Mouse (Mus musculus) layer of hippocampus, adult 18-20 months (tissue): ENCODE measurements around the gene Fam107b. TPM values are rescaled to one million over a fixed set of nuclear protein-coding genes. Genes with fewer than 3 reads are reported as not detected.

ENCODE experiments used
- DNase-seq, 2 experiments: peaks; one replicate each; pipeline ENCODE4 v3.0.0; 2022; ENCODE audit warnings: low spot score in 2 of 2
- total RNA-seq, 2 experiments: library from RNA; stranded (reverse); gene quantifications; 2 replicates each; pipeline ENCODE4 v1.2.3; 2021

The Fam107b gene
- total RNA-seq, 2 experiments from 2014 or later = 12.9 to 16.5 TPM

DNA sequence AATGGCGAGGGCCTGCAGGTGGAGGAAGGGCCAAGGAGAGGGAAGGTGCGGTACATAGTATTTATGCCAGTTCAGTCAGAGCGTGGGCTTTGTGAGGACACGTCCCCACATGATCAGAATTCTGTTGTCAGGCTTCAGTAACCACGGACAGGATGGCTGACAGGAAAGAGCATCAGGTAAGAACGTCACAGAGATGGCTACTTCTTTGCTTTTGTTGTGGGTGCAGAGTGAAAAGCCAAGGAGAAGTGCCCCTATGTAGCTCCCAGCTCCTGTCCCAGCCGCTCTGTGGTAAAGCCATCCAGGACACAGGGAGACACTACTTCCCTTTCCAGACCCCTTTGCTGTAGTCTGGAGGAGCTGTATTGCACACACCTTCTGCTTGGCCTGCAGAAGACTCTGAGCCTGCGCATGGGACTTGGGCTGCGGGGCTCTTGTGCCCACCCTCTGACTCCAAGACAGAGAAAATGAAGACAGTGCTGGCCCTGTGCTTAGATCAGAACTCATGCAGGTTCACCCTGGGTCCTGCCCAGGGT is 199.6 kb downstream of the Fam107b start:
- no peak for DNase-seq

DNA sequence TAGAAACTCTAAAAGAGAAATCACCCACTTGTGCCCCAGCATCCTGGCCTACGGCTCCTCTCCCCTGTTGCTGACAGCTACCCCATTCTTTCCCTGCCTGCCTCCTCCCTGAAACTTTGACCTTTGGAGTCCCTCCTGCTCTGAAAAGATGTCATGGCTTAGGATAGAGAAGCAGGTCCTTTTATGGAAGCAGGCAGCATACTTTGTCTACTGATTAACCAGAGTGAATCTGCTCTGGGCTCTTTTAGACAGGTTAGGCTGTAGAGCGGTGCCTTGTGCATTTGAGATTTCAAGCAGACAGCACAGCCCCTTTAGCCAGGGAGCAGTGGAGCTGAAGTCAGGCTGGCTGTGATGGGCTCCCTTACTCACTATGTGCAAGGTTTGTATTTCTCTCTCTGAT is 200.1 kb downstream of the Fam107b start:
- DNase-seq = no peak

DNA sequence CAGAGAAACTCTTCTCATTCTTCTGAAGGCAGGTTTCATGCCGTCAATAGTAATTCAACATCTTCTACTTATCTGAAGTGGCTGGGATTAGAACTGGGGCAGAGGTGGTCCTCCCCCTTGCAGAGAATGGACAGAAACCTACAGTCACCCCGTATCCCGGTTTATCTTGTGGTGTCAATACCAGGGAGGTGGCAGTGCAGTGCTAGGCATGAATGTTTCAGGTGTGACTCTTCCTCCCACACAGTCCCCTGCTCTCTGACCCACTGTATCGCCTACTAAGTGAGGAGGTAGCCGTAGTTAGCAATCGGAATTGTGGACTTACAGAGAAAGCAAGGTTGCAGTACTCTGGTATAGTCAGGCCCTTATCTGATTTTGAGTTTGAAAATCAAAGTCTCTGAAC is 201.2 kb downstream of the Fam107b start:
- no peak for DNase-seq

DNA sequence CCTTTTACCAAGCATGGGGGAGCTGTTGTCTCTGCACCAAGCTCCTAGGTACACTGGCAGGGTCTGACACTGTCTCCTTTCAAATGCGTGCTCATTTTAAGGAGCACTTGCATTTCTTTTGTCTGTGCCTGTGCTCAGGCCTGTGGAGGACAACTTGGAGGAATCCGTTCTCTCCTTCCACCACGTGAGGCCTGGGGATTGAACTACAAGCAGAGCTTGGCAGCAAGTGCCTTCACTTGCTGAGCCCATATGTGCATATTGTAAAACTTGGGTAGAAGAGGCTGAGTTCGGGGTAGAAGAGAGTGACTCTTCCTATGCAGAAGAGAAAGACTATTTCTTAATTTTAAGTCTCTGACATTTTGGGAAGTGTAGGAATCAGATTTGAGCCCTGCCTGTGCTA is 202.8 kb downstream of the Fam107b start:
- no peak for DNase-seq

DNA sequence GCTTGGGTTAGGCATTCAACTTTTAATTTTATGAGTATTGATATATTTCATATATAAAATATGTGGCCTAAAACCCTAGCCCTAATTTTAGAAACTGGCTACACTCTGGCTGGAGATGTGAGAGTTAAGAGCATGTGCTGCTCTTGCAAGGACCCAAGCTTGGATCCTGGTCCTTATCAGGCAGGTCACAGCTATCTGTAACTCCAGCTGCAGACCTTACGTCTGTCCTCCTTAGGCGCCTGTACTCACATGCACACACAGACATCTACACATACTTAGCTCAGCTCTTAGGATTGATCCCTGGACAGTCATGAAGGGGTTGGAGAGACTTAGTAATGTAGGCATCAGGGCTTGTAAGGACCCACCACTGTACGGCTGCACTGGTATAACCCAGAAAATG is 205.3 kb downstream of the Fam107b start:
- no peak for DNase-seq

DNA sequence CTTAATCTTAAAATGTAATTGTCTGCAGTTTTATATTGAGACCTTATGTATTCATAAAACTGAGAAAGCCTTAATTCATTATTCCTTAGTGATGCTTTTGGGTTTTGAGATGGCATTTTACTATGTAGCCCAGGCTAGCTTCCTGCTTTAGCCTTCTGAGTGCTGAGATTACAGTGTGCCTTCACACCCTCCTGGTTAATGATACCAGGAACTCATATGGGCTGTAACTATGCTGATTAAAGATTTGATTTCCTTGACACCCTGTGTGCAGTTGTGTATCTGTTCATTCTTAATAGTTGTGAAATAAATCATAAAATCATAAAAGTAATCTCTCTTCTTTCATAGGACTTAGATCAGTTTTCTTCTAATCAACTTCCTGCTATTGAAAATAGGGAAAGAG is 205.8 kb downstream of the Fam107b start:
- DNase-seq = no peak

DNA sequence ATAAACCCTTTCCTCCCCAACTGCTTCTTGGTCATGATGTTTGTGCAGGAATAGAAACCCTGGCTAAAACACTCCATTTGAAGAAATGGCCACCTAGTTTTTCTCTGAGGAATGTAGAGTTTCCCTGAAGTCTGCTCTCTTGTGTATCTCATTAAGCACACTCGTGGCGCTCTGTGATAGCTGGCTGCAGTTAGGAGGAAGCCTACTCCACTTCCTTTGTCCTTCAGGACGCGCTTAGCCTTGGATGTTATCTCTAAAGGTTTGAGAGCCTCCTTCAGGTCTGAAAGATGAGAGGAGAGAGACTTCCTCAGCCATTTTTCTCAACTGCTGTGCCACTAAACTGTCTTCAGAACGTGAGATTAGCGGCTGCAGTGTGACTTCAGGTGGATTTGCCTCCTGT is 207.4 kb downstream of the Fam107b start:
- DNase-seq = no peak

DNA sequence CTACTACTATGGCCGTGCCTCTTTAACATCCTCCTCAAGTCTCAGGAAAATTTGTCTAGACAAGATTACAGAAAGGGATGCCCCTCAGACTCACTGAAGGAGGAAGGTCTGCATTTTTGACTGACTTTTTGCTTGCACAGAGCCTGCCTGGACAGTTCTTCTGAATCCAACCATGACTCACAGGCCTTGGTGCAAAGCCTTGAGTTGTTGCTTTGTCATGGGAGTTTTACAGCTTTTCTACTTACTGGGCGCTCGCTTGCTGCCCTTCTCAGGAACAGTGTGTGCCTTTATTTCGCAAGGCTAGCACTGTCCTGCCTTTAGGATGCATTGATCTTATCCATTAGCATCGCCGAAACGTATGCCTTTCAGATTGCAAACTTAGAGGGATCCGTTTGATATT is 215.3 kb downstream of the Fam107b start:
- no peak for DNase-seq

DNA sequence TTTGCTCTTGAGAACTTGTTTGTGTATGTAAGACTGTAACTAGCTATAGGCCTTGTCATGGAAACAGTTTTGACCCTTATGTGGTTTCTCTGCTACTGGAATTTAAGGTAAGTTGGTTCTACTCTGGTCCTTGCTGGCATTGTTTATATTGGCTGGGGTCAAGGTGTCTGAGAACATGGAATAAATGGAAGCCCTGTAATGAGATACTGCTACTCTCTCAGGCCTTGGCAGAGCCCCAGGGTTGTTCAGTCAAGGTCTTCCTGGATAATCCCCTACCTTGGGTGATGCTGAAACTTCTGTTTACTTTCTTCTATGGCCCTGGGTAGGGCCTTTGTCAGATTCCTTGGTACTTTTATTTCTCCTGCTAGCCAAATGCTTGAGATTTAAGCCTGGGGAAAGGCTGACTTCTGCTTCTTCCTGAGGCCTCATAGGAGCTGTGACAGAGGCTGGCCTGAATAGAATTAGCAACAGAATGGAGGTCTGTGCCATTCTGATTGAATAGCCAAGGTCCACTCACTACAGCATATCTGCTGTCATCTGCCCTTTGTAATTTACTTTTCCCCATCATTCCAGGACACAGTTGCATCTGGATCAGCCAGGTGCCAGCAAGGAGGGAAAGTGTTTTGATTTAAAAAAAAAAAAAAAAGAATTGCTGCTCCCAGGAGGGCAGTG is 217.6 kb downstream of the Fam107b start:
- DNase-seq = no peak

DNA sequence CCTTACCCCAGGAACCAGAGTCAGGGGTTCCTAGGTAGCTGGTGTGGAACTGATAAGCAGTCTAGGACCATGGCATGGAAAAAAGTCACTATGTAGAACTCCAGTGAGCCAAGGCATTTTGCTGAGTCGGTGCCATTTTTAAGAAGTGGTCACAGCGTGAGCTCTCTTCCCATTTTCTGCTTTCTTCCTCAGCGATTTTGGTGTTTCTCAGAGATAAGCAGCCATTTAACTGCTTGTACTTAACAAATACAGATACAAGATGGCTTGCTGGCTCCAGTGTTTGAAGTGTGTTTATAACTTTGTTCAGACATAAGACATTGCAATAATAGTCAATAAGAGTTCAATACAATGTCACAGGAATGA is 218.1 kb downstream of the Fam107b start:
- DNase-seq = no peak

DNA sequence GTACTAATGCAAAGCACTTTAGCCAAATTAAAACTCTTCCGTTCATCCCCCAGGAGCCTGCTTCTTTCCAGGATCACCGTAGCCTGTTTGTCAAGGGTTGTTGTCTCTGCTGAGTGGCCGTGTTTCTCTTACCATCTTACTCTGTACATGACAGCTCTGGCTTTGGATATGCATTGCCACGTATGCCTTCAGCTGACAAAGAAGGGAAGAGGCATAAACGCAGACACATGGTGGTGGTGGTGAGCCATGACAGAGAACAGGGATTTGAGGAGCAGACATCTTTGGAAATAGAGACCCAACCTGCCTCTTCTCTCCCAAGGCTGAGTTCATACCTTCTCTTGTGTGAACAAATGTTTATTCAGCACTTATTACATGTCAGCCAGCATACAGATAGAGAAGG is 226.3 kb downstream of the Fam107b start:
- DNase-seq = no peak

DNA sequence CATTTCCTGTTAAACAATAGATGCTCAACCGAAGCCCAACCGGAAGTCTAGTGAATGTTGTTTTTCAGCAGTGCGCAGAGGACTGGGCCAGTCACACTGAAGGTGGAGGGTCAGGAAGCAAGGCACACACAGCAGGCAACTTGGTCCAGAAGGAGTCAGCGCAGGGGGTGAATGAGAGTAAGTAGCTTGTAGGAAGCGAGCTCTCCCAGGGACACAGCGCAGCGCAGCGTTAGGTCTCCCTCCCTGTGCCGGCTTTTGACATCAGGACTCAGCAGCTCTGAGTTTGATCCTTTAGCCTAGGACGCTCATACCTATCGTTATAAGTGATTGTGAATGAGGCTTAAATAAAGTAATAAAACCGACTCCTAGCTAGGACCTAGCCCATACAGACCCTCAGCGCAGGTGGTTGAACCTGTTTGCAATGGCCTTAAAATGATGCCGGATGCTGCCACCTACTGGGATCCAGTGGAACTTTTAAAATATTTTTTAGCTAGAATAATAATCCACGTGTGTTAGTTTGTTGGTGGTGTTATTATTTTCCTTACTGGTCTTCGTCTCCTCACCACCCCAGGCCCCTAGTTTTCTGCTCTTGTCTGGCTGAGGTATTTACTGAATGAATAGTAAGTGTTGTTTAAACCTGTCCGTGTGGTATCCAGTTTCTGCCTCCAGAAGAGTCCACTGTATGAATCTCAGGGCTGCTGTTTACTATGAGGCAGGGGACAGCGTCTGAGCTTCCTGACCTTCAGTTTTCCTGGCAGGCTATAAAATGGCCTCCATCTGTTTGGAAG is 229.7 kb downstream of the Fam107b start:
- peak in 1 of 2 experiments; percentile 76 for DNase-seq

DNA sequence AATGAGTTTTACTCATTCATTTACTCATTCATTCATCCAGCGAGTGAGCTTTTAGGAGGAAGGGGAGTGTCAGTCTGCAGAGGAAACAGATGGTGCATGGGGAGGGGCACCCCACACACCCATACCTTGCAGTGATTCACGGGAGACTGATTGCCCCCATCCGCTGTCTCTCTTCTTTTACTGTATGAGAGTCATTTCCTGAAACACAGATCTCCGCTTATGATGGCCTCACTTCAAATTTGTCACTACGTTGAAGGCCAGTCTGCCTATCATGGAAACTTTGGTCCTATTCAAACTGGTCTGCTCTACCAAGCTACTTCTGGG is 230.2 kb downstream of the Fam107b start:
- DNase-seq = no peak

DNA sequence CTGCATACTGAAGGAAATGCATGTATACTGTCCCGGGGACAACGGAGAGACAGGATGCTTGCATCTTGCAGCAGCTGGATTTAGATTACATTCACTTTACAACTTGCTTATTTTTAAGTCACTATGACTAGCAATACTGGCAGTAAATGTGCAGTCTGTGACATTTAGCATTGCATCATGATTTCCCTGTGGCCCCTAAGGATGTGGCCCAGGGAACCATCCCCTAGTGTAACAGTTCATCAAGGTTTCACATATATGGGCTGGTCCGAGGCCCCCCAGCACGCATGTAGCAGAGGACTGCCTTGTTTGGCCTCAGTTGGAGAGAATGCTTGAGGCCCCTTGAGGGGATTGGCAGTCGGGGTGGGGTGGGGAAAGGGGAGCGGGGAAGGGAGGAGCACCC is 235.5 kb downstream of the Fam107b start:
- no peak for DNase-seq

DNA sequence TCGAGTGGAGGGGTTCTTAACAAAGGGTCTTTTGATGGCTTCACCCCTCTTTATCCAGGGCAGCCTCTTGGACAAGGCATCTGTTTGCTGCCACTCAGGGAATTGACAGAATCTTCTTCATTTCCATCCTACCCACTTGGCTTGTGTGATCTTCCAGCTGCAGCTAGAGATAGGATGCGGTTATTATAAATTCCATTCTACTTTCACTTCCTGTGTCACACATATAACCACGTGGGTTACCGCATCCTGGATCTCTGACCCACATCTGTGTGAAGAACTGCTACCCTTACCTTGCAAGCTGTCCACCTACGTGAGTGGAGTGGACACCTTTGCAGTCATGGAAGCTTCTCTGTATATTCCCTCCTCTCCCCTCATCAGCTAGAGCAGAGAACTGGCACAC is 240.0 kb downstream of the Fam107b start:
- DNase-seq = no peak

DNA sequence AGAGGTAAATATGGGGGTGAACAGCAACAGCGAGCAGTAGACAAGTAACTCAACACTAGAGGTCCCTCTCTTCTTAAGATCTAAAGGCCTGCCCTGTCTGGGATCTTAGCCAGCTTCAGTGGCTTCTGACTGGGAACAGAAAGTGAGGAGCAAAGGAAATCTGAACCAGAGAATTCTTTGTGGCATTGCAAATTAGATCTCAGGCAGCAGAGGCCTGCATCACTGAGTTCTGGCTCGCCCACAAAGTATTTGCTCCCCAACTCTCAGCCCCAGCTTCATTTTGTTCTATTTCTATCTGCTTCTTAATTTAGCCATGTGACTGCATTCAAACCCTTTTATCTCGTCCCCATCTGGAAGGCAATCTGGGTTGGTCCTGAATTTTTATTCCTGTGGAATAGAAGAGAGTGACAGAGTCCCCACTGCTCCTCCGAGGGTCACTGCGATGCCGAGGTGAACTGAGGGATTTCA is 245.9 kb downstream of the Fam107b start:
- DNase-seq = peak; percentile 73 to 87

DNA sequence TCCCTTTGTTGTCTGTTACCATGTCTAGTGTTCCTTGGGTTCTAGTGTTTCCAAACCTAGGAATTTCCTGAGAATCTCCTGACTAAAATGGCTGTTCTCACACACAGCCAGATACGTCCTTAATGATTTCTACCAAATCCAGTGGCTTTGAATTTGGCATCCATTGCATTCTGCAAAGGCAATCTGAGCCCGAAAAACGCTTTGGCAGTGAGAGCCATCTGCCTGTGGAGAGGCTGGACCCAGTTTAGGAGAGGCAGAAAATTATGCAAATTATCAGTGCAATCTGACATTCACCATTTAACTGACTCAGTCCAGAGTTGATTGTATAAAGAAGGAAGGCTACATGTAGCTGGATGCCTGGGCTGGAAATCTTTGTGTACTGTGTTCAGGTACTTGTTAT is 247.3 kb downstream of the Fam107b start:
- DNase-seq = peak; percentile 34 to 57

DNA sequence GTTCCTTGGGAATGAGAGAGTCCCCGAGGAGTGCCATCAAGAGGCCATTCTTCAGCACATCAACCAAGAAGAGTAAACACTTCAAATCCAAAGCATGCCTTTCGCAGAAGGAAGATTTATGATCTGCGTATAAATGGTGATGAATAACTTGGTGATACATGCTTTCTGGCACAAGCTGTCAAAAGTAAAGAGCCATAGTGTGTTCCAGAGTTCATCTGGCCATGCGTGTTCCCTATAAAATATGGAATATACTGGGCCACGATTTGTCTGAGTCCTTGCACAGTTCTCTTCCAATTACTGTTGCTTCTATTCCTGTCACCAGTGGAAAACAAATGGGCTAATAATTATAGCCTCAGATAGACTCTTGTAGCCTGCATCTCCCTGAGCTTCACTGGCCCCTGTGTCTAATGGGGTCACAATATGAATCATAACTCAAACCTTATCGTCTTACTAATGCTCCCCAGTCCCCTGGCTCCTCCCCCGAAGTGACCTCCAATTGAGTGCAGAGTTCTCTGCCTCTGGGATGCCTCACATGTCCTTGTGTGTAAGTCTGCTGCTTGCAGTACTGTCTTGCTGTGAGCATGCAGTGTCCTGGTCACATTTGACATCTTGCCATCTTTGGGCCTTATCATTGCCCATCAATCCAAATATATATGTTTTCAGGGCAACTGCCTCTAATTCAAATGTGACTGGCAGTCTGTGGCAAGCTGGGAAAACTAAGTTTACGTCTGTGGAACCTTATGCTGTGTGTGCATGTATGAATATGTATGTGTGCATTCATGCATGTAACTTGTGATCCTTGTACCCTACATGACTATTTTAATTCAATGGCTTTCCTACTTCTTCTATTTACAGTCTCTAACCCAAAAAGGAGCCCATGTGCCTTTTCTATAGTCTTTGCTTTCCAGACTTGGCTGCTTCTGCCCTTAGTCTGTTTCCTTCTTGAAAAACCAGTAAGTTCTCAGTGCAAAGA is 252.5 kb downstream of the Fam107b start:
- DNase-seq = no peak
